Mouse (Mus musculus): ENCODE measurements around the gene Hoxc12.

The Hoxc12 gene

GRCm38 (mm10) chr15:102983716-102984115 is 47.2 kb downstream of the Hoxc12 start:
- no peak for DNase-seq

DNA sequence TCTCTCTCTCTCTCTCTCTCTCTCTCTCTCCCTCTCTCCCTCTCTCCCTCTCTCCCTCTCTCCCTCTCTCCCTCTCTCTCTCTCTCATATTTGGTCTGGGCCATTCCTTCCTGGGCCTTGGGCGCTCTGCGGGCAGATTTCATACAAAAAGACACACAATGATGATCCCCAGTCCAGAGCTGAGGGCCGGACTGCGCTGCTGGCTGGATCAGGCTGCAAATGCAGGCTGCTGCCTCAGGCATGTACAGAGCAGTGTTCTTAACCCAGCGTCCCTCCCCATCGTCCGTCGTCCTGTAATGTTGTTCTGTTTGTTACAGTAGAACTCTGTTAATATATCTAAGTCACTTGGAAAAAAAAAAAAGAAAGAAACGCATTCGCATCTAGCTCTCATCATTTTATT is 48.0 kb downstream of the Hoxc12 start:
- no peak for DNase-seq

GRCm38 (mm10) chr15:102984925-102985324 is 48.4 kb downstream of the Hoxc12 start:
- DNase-seq: no peak

DNA sequence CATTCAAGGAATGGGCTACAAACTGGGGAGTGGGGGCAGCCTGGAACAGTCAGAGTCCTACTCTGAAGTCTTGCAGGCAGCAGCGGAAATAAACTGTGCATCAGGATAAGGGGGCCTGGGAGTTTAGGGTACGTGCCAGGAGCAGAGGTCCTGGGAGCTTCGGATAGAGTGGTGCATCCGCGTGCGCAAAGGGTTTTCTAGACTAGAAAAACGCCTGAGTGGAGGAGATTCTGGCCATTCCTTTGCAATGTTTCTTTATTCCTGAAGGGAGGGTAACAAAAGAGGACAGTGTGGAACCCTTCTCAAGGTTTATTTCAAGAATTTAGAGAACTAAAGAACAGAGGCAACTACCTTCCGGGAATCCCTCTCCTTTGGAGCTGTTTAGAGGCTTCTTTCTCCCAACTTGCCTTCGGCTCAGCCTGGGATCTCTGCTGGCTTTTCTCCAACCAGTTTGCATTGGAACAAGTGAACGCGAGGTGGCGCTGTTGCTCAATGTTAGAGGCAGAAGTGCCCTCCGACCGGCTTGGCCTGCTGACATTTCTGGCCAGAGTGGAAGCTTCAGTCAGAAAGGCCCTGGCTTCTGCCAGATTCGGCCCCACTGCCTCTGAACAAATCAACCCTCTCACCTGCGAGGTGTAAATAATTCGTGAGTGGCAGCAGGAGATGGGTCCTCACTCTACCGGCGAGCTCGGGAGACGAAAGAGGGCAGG is 50.7 kb downstream of the Hoxc12 start:
- peak; percentile 63 for DNase-seq

GRCm38 (mm10) chr15:102988078-102988477 is 51.5 kb downstream of the Hoxc12 start:
- DNase-seq: no peak
